Mouse (Mus musculus): ENCODE measurements around the gene Obscn. TPM values are rescaled to one million over a fixed set of nuclear protein-coding genes. Genes with fewer than 3 reads are reported as not detected.

Obscn gene
- total RNA-seq, 2 experiments from 2014 or later, result 1.5 to 1.9 TPM

DNA sequence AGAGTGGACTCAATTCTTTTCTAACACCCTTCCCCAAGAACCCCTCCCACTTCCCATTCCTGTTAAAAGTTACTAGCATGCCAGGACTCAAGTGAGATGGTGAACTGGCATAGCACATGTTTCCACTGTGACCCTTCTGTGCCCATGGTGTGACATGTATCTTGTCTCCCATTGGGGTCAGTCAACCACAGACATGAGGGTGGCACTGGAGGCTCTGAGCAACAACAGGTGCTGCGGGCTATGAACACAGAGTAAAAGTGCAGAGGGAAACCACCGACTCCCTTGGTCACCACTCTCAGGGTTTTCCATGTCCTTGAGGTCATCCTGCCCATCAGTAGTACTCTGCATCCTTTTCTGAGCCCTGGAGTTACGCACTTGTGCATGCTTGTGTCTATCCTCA lies 164.4 kb downstream of the Obscn start:
- no peak for DNase-seq (ENCODE audit: low spot score in 2 of 2)
- intact Hi-C loops (cut with DNase I), result loop anchor here (10.0 kb wide), 1 partner anchor 213 kb away; the partner anchor contains the start of gene Gjc2

DNA sequence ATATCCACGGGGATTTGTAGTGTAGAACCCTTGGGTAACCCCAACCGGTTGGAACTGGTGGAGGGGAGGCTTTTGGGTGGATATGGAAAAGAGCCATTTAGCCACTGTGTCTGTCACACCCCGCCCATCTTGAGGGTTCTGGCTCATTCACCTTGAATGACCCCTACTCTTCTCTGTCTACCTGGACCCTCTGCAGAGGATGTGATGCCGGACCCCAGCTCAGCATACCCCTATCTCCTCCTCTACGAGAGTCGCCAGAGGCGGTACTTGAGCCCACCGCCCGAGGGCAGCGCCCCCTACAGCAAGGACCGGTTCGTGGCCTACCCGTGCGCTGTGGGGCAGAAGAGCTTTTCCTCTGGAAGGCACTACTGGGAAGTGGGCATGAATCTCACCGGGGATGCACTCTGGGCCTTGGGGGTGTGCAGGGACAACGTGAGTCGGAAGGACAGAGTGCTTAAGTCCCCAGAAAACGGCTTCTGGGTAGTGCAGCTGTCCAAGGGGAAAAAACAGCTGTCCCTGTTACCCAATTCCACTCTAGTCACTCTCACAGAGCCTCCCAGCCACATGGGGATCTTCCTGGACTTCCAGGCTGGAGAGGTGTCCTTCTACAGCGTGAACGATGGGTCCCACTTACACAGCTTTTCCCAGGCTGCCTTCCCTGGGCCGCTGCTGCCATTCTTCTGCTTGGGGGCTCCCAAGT lies 165.2 kb downstream of the Obscn start:
- intact Hi-C loops (cut with DNase I), result loop anchor here (10.0 kb wide), 1 partner anchor 214 kb away; the partner anchor contains the start of gene Gjc2
- DNase-seq (ENCODE audit: low spot score in 2 of 2), result no peak

- DNase-seq (ENCODE audit: low spot score in 2 of 2), result no peak
Measured at GRCm38 (mm10) chr11:58969659-58970058, 166.5 kb downstream of the Obscn start.

DNA sequence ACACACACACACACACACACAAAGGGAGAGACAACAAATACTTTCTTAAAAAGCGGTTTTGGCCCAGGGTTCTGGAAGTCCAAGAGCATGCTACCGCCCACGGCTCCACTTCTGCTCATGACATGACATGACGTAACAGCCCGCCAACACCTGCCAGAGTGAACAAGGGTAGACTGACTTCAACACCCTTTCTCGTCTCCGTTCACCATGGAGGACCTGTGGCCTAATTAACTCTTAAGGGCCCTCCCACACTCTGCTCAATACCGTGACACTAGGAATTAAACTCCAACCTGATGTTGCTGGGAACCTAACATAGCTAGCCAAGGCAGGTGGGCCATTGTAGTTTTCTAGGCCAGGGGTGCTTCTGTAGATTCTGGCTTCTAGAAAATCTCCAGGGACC lies 167.2 kb downstream of the Obscn start:
- intact Hi-C loops (cut with DNase I), result loop anchor here (10.0 kb wide), 1 partner anchor 326 kb away; the partner anchor contains the start of gene Wnt3a

More at GRCm38 (mm10) chr11:58969659-58970058, 166.5 kb downstream of the Obscn start:
- intact Hi-C loops (cut with DNase I), result loop anchor here (10.0 kb wide), 2 partner anchors 215 to 325 kb away; partner anchors contain the start of genes Gjc2 and Wnt3a

DNA sequence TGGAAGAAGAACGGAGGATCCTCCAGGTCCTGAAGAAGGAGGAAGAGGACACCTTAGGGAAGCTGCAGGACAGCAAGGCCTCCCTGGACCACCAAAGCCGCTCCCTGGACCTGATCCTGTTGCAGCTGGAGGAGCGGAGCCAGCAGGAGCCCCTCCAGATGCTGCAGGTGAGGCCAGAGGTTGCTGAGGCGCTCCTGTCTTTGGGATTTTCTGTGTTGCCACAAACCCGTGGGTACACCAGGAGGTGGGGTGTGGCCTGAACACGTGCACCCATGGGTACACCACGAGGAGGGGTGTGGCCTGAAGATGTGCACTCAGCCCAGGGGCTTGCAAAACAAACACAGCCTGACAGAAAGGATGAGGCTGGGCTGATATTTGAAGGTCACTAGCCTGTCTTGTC lies 167.7 kb downstream of the Obscn start:
- intact Hi-C loops (cut with DNase I), result loop anchor here (10.0 kb wide), 1 partner anchor 326 kb away; the partner anchor contains the start of gene Wnt3a
- DNase-seq (ENCODE audit: low spot score in 2 of 2), result no peak

More for the DNA sequence above, 167.2 kb downstream of the Obscn start:
- DNase-seq (ENCODE audit: low spot score in 2 of 2), result no peak

DNA sequence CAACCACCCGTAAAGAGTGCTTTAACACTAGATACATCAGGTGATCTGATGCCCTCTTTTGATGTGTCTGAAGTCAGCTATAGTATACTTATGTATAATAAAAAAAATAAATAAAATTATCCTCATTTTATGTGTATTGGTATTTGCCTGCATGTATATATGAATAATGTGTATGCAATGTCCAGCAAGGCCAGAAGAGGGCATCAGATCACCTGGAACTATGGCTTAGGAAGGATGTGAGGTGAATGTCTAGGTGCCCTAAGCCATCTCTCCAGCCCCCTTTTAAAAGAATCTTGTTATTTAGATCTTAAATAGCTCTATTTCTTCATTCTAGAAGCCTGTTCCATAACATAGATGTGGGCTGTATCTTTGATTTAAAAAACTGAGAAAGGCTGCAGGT lies 168.9 kb downstream of the Obscn start:
- intact Hi-C loops (cut with DNase I), result loop anchor here (10.0 kb wide), 1 partner anchor 327 kb away; the partner anchor contains the start of gene Wnt3a
- no peak for DNase-seq (ENCODE audit: low spot score in 2 of 2)

DNA sequence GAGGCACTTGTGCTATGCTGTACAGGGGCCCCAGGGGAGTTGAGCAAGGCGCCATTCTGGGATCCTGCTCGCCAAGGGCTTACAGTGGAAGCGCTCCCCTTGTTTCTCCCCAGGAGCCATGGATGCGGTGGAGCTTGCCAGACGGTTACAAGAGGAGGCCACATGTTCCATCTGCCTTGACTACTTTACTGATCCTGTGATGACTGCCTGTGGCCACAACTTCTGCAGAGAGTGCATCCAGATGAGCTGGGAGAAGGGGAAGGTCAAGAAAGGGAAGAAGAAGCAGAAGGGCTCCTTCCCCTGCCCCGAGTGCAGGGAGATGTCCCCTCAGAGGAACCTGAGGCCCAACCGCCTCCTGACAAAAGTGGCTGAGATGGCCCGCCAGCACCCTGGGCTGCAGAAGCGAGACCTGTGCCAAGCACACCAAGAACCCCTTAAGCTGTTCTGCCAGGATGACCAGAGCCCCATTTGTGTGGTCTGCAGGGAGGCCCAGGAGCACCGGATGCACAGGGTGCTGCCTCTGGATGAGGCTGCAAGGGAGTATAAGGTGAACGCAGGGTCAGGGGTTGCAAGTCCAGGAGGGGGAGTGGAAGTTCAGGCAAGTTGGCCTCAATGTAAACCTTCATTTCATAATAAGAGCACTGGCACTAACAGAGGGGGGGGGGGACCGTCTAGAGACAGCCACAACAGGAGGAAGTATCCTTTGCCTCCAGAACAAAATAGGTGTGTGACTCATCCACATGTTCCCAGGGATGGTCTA lies 171.0 kb downstream of the Obscn start:
- intact Hi-C loops (cut with DNase I), result loop anchor here (10.0 kb wide), 1 partner anchor 330 kb away; the partner anchor contains the start of gene Wnt3a
- no peak for DNase-seq (ENCODE audit: low spot score in 2 of 2)

DNA sequence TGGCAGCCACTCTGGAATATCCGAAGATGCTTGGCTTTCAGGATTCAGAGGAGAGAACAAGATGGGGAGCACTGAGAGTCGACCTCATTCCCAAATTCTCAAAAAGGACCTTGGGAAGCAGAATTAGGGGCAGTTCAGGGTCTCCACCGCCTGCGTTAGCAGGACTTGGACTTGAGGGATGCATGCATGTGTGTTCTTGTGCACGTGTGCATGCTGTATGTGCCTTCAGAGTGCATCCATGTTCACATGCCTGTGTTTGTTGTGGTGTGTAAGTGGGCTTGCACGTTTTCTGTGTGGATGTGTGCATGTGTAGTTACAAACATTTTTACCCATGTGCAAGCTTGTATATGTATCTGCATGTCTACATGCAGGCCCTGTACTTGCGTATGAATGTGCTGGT lies 172.0 kb downstream of the Obscn start:
- intact Hi-C loops (cut with DNase I), result loop anchor here (10.0 kb wide), 1 partner anchor 331 kb away; the partner anchor contains the start of gene Wnt3a
- DNase-seq (ENCODE audit: low spot score in 2 of 2), result no peak

DNA sequence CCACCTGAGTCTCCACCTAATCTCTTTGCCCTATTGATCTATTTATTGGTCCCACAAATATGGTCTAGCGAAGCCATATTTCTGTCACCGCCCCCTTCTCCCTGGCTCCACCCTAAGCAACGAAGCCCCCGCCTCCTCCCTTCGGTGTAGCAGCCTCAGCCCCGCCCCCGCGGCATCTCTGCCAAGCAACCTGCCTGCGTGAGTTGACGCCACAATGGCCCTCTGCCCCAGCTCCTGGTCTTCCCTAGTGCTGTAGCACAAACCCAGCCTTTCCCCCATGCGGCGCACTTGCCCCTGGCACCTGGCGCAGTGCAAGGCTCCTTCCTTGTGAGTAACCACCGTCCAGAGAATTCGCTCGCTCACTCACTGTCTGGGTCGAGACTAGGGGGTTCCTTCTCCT lies 172.7 kb downstream of the Obscn start:
- DNase-seq (ENCODE audit: low spot score in 2 of 2), result no peak
- intact Hi-C loops (cut with DNase I), result loop anchor here (10.0 kb wide), 1 partner anchor 331 kb away; the partner anchor contains the start of gene Wnt3a

DNA sequence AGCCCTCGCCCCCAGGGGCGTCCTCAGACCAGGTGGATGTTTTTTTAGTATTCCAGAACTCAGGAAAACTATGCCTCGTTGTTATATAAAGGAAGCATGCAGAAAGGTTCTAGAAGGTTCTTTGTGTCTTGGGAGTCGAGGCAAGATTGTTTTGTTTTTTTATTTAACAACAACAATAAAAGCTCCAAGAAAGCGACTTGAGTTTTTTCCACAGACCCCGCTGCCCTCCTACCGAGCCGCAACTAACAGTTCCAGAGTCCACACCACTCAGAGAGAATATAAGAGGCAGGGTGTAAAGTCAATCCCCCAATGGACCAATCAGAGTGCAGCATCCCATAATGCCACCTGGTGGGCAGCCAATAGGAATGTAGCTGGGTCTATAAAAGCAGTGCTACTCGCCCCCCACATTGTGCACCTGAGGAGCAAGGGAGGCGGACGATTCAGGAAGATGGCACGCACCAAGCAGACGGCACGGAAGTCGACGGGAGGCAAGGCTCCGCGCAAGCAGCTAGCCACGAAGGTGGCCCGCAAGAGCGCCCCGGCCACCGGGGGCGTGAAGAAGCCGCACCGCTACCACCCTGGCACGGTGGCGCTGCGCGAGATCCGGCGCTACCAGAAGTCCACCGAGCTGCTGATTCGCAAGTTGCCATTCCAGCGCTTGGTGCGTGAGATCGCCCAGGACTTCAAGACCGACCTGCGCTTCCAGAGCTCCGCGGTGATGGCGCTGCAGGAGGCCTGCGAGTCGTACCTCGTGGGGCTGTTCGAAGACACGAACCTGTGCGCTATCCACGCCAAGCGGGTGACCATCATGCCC lies 174.6 kb downstream of the Obscn start:
- intact Hi-C loops (cut with DNase I), result loop anchor here (10.0 kb wide), 1 partner anchor 333 kb away; the partner anchor contains the start of gene Wnt3a
- DNase-seq (ENCODE audit: low spot score in 2 of 2), result no peak

DNA sequence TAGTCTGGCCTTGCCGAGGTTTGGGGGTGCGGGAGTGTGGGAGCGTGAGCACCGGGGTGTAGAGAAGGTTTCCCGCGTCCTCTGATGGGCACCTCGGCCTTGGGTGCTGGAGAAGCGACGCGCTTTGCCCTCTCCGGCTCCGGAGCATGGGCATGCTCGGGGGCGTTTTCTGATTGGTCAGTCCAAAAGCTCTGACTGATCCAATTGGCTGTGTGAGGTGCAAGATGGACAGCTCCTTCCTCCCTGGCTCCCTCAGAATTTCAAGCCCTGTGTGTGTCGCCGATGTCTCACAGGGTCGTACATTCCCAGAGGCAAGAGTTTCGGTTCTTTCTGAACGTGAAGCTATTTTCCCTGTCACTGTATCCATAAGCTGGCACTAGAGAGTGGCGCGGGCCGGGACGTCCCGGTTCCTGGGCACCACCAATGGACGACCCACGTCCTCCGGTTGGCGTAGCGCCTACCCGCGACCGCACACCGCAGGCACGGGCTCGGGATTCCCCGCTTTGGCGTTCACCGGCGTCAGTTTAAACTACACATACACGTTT lies 176.2 kb downstream of the Obscn start:
- intact Hi-C loops (cut with DNase I), result loop anchor here (10.0 kb wide), 1 partner anchor 335 kb away; the partner anchor contains the start of gene Wnt3a
- DNase-seq (ENCODE audit: low spot score in 2 of 2), result peak; percentile 73 to 80

DNA sequence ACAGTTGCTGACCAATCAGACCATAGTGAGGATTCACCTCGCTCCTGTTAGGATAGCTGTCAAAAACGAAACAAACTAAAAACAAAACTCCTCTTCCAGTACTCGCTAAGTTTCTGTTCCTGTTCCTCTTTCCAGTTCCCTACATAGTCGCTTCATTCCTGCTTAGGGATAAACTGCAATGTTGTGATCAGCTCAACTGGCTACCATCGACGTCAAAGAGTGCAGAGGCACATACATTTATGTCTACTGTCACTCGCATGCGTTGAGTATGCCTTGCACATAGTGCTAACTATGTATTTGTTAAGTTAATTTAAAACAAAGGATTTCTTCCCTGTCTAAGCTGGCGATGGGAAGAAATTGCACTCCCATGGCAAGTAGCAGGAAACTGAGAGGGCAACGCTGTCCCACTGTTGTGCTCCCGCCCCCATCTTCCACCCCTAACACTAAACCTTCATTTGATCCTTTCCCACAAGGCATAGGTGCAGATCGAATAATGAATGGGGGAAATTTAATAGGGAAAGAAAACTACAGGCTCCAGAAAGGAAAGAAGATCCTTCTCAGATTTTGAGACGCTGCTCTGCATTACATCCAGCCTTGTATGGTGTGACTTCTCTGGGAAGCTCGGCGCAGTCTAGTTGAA lies 176.9 kb downstream of the Obscn start:
- intact Hi-C loops (cut with DNase I), result no loop called here
- no peak for DNase-seq (ENCODE audit: low spot score in 2 of 2)

GRCm38 (mm10) chr11:58958536-58958935 lies 177.7 kb downstream of the Obscn start:
- intact Hi-C loops (cut with DNase I), result no loop called here
- DNase-seq (ENCODE audit: low spot score in 2 of 2), result no peak

DNA sequence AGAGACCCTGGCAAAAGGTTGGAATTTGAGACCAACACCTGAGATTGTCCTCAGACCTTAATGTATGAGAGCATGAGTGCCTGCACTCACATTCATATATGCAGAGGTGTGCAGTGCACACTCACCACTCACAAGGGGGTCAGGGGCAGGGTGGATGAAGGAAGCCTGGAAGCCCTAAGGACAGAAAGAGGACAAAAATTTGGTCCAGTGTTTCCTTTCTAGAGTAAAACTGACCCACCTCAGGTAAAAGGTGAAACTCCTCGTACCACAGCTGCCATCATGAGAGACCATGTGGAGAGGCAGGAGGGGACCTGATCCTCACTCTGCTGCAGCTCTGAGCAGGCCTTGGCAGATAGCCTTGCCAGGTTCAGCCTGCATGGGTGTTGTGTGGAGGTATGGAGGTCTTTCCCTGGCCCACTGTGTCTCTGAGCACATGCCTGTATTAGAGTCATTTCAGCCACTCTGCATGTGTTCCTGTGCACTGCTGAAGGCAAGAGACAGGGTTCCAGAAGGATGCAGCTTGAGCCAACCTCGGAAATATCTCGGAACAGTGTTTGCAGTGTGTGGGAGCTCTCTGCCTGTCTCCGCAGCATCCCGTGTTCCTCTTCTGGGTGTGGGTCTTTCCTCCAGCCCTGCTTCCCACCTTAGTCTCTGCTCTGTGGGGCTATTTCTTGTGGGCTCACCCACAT lies 178.8 kb downstream of the Obscn start:
- intact Hi-C loops (cut with DNase I), result no loop called here
- DNase-seq (ENCODE audit: low spot score in 2 of 2), result peak in 1 of 2 experiments; percentile 49

GRCm38 (mm10) chr11:58955868-58956257 lies 180.3 kb downstream of the Obscn start:
- intact Hi-C loops (cut with DNase I), result no loop called here
- no peak for DNase-seq (ENCODE audit: low spot score in 2 of 2)

DNA sequence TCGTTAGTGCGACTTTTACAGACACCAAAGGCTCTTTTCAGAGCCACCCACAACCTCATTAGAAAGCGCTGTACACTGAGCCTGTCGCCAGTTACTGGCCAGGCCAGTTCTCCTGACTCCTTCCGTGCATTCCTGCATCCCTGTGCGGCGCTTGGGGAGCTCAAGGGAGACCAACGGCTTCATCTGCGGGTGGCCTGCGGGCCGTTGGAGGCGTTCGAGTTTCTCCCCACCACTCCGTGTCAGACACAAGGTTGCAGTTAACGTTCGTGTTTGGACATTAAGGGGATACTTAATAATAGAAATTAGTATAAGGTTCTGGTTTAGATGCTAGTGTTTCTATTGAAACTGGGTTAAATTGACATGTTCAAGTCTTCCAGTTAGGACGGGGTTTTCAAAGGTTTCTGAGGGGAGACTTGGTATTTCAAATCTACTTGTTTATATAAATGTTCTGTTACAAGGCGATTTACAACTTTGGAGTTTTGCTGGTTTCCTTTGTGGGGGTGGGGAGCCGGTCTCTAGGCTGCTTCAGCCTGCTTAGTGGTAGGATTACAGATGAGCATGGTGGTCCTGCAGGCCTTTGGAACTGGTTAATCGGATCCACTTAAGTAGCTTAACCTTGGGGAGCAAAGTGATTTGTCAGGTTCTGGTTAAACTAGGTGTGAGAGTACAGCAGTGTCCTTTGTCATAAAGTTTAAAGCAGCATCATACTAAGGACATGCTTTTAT lies 180.9 kb downstream of the Obscn start:
- intact Hi-C loops (cut with DNase I), result no loop called here

GRCm38 (mm10) chr11:58954420-58955142 lies 181.6 kb downstream of the Obscn start, which contains the start of the genes Hist3h2a and Trim17:
Gene Hist3h2a (plus strand): TSS chr11:58954685.
Gene Trim17 (plus strand): TSS chr11:58954685.
- intact Hi-C loops (cut with DNase I), result no loop called here

More for the DNA sequence above, 180.9 kb downstream of the Obscn start:
- DNase-seq (ENCODE audit: low spot score in 2 of 2), result no peak

More at GRCm38 (mm10) chr11:58954420-58955142, 181.6 kb downstream of the Obscn start, which contains the start of the genes Hist3h2a and Trim17:
- peak; percentile 93 to 98 for DNase-seq (ENCODE audit: low spot score in 2 of 2)

Measured in left cerebral cortex, postnatal 14 days (tissue).